Mouse (Mus musculus): ENCODE data around the gene Mageh1. TPM values are rescaled to one million over a fixed set of nuclear protein-coding genes. Genes with fewer than 3 reads are reported as not detected.

Gene Mageh1
- total RNA-seq (2023), result not detected

GRCm38 (mm10) chrX:153037087-153037971 is at the start of gene Mageh1:
Gene Mageh1 (minus strand): TSS chrX:153037575.

GRCm38 (mm10) chrX:153006387-153006841 is 31.0 kb downstream of the Mageh1 start, which contains the start of gene Usp51:
Gene Usp51 (plus strand): TSS chrX:153006469.

Other genes starting within 250 kb of the Mageh1 start
- not detected for gene Usp51, start 31.1 kb downstream of the Mageh1 start, total RNA-seq (2023)
- gene Foxr2, start 81.2 kb upstream of the Mageh1 start, total RNA-seq (2023), result not detected
- 1 to 10 TPM; 1.6 to 1.7 TPM for gene Rragb, start 102.4 kb upstream of the Mageh1 start, total RNA-seq (2023)
- gene Klf8, start 199.9 kb upstream of the Mageh1 start, total RNA-seq (2023), result 1 to 10 TPM; 3.3 to 5.3 TPM